Mouse (Mus musculus): Measurements from ENCODE around the gene Asic4. TPM values are rescaled to one million over a fixed set of nuclear protein-coding genes. Genes with fewer than 3 reads are reported as not detected.

The Asic4 gene
- polyA plus RNA-seq, 1 experiment from 2014 or later: 0.47 TPM

DNA sequence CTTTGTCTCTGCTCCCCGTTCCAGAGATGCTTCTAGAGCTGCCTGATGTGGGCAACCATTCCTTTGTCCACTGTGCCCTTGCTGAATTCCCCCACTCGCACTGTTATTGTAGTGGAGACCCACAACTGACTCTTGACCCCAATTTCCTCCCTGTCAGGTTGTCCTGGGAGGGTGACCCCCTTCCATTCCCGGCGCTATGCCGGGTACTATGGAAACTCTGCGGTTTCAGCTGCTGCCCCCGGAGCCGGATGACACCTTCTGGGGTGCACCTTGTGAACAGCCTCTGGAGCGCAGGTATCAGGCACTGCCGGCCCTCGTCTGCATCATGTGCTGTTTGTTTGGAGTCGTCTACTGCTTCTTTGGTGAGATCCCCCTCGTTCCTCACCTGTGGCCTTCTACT, 29.8 kb downstream of the Asic4 start:
- Histone ChIP-seq H3K4me3 (ENCODE audit: low read depth, low read length) (peak overlapping the region; percentile 73), H3K4me1 (replicated peaks; ENCODE audit: control insufficient read depth, insufficient read depth, low read length) (peaks cover 15% of the 10 kb centered on the region; the same call in 1 of the 2 replicates), H3K4me2 (ENCODE audit: low read length) (peak overlapping the region; percentile 70), H3K27ac (ENCODE audit: low read depth) (no peak overlapping the region), H3K9ac (ENCODE audit: low read length) (no peak overlapping the region; the same call in 1 of the 2 replicates), H3K9me3 (ENCODE audit: control insufficient read depth, low read length) (no peaks in the 10 kb centered on the region), H3K27me3 (replicated peaks; ENCODE audit: control insufficient read depth, insufficient read depth, low read length) (peaks cover 37% of the 10 kb centered on the region), H3K36me3 (ENCODE audit: control insufficient read depth, insufficient read depth, low read length) (peaks cover 19% of the 10 kb centered on the region)
- DNase-seq (ENCODE audit: low spot score) (no peak), ATAC-seq (replicated peaks; ENCODE audit: low FRiP score, low TSS enrichment, low read depth) (no peak)
- 23% methylated on average over 13 of the region's 13 CpGs for WGBS

DNA sequence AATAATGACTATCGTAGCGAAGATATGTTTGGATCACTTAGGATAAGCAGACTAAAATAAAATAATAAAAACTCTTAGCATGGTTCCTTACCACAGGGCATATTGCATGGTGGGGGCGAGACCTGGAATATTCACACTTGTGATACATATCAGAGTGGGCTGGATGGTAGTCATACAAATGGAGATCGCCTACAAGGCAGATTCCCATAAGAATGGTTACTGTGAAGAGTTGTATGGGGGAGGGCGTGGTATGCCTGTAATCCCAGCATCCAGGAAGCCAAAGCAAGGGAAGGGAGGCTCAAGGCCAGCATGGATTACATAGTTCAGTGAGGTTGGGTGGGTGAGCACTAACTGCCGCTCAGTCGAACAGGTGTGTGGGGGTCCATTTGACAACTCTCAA, 30.5 kb downstream of the Asic4 start:
- H3K27ac ChIP-seq (ENCODE audit: low read depth): no peak overlapping the region
- H3K27me3 ChIP-seq (replicated peaks; ENCODE audit: control insufficient read depth, insufficient read depth, low read length): peaks cover 43% of the 10 kb centered on the region
- no peaks in the 10 kb centered on the region for H3K9me3 ChIP-seq (ENCODE audit: control insufficient read depth, low read length)
- peaks cover 15% of the 10 kb centered on the region; the same call in 1 of the 2 replicates for H3K4me1 ChIP-seq (replicated peaks; ENCODE audit: control insufficient read depth, insufficient read depth, low read length)
- DNase-seq (ENCODE audit: low spot score) (no peak), ATAC-seq (replicated peaks; ENCODE audit: low FRiP score, low TSS enrichment, low read depth) (no peak)
- 84% methylated on average over 7 of the region's 7 CpGs for WGBS
- peaks cover 12% of the 10 kb centered on the region for H3K36me3 ChIP-seq (ENCODE audit: control insufficient read depth, insufficient read depth, low read length)
- H3K4me2 ChIP-seq (ENCODE audit: low read length): no peak overlapping the region
- no peak overlapping the region for H3K9ac ChIP-seq (ENCODE audit: low read length)
- H3K4me3 ChIP-seq (ENCODE audit: low read depth, low read length): no peak overlapping the region

DNA sequence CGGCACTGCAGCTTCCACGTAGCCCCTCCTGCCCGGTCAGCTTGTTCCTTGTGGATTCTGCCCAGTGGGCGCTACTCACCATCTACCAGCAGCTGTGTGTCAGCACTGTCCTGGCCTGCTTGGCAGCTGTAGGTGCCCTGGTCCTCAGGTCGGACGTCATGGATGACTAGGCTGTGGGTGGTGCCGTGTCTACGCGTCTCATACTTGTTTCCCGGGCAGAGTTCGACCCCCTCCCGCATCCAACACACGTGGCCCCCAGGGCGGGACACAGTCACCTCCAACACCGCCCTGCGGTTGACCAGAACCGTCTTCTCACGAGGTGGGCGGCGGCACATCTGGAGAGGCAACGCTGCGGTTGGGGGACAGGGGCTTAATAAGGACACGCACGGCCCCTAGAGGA, 36.3 kb downstream of the Asic4 start:
- Histone ChIP-seq H3K36me3 (ENCODE audit: control insufficient read depth, insufficient read depth, low read length) (peaks cover 28% of the 10 kb centered on the region), H3K9me3 (ENCODE audit: control insufficient read depth, low read length) (no peaks in the 10 kb centered on the region), H3K27me3 (replicated peaks; ENCODE audit: control insufficient read depth, insufficient read depth, low read length) (peaks cover 45% of the 10 kb centered on the region), H3K4me2 (ENCODE audit: low read length) (peak overlapping the region; percentile 77), H3K27ac (ENCODE audit: low read depth) (no peak overlapping the region), H3K4me3 (ENCODE audit: low read depth, low read length) (peak overlapping the region; percentile 50; the same call in 1 of the 2 replicates), H3K9ac (ENCODE audit: low read length) (no peak overlapping the region), H3K4me1 (replicated peaks; ENCODE audit: control insufficient read depth, insufficient read depth, low read length) (peaks cover 14% of the 10 kb centered on the region; the same call in 1 of the 2 replicates)
- DNase-seq (ENCODE audit: low spot score) (no peak), ATAC-seq (replicated peaks; ENCODE audit: low FRiP score, low TSS enrichment, low read depth) (no peak)
- 10% methylated on average over 24 of the region's 24 CpGs for WGBS

DNA sequence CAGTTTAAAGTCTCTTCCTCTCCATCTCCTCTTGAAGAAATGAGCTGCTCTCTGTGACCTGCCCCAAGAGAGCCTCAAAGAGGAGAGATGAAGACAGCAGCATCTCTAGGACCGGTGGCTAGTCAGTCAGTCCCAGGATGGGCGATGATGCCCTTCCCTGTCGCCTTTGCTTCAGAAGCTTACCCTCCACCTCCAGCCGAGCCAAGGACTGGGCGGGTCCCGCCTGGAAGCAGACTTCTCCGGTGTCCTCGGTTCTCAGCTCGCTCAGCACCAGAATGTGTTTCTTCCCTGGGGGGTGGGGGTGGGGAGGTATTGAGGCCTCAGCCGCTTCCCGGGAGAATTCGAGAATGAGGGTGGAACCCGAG, 36.8 kb downstream of the Asic4 start:
- H3K4me2 ChIP-seq (ENCODE audit: low read length): peak overlapping the region; percentile 77
- H3K27ac ChIP-seq (ENCODE audit: low read depth): no peak overlapping the region
- peaks cover 14% of the 10 kb centered on the region; the same call in 1 of the 2 replicates for H3K4me1 ChIP-seq (replicated peaks; ENCODE audit: control insufficient read depth, insufficient read depth, low read length)
- peak overlapping the region; percentile 36 for H3K9ac ChIP-seq (ENCODE audit: low read length)
- ATAC-seq (replicated peaks; ENCODE audit: low FRiP score, low TSS enrichment, low read depth) (peak; percentile 11; the same call in 1 of the 2 replicates), DNase-seq (ENCODE audit: low spot score) (no peak)
- no peaks in the 10 kb centered on the region for H3K9me3 ChIP-seq (ENCODE audit: control insufficient read depth, low read length)
- peaks cover 33% of the 10 kb centered on the region for H3K36me3 ChIP-seq (ENCODE audit: control insufficient read depth, insufficient read depth, low read length)
- peaks cover 41% of the 10 kb centered on the region for H3K27me3 ChIP-seq (replicated peaks; ENCODE audit: control insufficient read depth, insufficient read depth, low read length)
- H3K4me3 ChIP-seq (ENCODE audit: low read depth, low read length): peak overlapping the region; percentile 50
- WGBS: 2% methylated on average over 13 of the region's 13 CpGs

DNA sequence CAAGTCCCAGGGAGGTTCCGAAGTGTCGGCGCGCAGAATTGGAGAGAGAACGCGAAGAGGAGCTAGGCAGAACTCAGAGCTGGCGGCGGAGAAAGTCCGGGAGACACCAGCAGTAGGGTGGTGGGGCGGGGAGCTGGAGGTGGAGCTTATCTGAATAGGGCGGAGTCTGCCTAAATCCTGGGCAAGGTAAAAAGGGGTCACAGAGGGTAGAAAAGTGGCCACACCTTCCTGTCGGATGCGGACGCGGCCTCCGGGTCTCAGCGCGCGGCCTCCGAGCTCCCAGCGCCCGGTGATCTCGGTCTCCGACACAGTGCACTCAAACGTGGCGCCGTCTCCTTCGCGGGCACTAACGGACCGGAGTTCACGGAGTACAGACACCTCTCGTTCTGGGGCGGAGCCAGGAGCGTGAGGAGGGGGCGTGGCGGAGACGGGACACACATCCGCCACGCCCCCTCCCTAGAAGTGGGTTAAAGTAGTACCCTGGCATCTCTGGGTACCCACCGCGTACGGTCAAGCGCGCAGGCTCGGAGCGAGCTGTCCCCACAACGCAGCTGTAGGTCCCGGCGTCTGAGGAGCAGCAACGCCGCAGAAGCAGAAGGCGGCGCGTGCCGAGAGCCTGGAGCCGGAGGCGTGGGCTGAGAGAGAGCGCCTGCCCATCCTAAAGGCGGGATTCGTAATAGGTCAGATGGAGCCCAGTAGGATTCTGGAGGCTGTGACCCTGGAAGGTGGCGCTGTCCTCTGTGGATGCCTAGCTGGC, 37.3 kb downstream of the Asic4 start:
- Histone ChIP-seq H3K9me3 (ENCODE audit: control insufficient read depth, low read length) (no peaks in the 10 kb centered on the region), H3K4me2 (ENCODE audit: low read length) (peak overlapping the region; percentile 77), H3K27ac (ENCODE audit: low read depth) (no peak overlapping the region), H3K4me1 (replicated peaks; ENCODE audit: control insufficient read depth, insufficient read depth, low read length) (peaks cover 14% of the 10 kb centered on the region; the same call in 1 of the 2 replicates), H3K9ac (ENCODE audit: low read length) (peak overlapping the region; percentile 36), H3K27me3 (replicated peaks; ENCODE audit: control insufficient read depth, insufficient read depth, low read length) (peaks cover 36% of the 10 kb centered on the region), H3K4me3 (ENCODE audit: low read depth, low read length) (peak overlapping the region; percentile 50), H3K36me3 (ENCODE audit: control insufficient read depth, insufficient read depth, low read length) (peaks cover 38% of the 10 kb centered on the region)
- WGBS: under 1% methylated on average over 56 of the region's 62 CpGs
- DNase-seq (ENCODE audit: low spot score) (peak; percentile 92), ATAC-seq (replicated peaks; ENCODE audit: low FRiP score, low TSS enrichment, low read depth) (peak; percentile 80)

DNA sequence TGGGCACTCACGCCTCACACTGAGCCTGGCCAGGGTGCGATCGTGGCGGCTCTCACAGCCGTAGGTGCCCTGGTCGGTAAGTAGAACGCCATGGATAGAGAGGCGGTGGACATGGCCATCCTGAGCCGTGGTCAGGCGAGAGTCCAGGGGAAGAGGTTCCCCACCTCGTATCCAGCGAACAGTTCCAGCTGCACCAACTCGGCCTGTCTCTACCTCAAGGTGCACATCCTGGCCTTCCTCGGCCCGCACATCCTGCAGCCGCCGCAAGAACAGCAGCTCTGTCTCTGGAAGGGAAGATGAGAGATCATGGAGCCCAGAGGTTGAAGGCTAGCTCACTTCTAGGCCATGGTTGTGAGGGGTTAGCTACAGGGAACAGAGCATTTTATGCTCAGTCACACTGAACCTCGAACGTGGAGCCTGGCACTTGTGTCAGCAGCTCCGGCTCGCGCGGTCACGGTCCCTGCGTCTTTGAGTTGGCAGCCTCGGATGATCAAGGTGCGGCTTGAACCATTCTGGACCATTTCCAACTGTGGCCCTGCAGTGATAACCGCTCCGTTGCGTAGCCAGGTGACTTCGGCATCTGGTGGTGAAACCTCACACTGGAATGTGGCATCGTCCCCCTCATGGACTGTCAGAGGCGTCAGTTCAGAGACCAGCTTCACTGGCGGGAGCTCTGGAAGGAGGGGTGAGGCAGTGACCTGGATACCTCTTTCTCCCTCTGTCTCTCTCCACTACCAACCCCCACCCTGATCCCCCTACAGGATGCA, 40.7 kb downstream of the Asic4 start:
- Histone ChIP-seq H3K27me3 (replicated peaks; ENCODE audit: control insufficient read depth, insufficient read depth, low read length) (peaks cover 14% of the 10 kb centered on the region), H3K4me1 (replicated peaks; ENCODE audit: control insufficient read depth, insufficient read depth, low read length) (peaks cover 14% of the 10 kb centered on the region; the same call in 1 of the 2 replicates), H3K9me3 (ENCODE audit: control insufficient read depth, low read length) (no peaks in the 10 kb centered on the region), H3K9ac (ENCODE audit: low read length) (no peak overlapping the region), H3K4me3 (ENCODE audit: low read depth, low read length) (no peak overlapping the region), H3K36me3 (ENCODE audit: control insufficient read depth, insufficient read depth, low read length) (peaks cover 44% of the 10 kb centered on the region), H3K4me2 (ENCODE audit: low read length) (no peak overlapping the region), H3K27ac (ENCODE audit: low read depth) (no peak overlapping the region)
- DNase-seq (ENCODE audit: low spot score): no peak
- 88% methylated on average over 34 of the region's 34 CpGs for WGBS
- no peak for ATAC-seq (replicated peaks; ENCODE audit: low FRiP score, low TSS enrichment, low read depth)

DNA sequence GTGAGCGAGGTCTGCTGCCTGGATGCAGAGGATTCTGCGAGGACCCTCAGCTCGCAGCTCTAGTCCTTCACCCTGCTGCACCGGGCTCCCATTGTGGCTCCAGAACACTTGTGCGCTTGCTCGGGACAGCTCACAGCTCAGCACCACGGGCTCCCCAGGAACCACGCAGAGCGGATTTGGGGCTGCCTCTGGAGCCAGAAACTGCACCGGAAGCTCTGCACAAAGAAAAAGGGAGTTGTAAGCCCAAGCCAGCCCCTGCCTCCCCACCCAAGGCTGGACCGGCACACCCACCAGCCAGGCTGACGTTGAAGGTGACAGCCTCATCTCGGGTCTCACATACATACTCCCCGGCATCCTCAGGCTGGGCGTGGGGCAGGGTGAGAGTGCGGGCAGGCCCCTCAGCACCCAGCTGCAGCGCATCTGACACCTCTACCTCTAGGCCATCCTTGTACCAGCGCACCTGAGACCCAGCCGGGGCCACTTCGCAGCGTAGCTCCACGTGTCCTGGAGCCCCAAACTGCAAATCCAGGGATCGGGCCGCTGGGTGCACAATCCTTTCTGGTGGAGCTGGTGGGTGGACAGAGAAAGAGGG, 42.4 kb downstream of the Asic4 start:
- H3K27me3 ChIP-seq (replicated peaks; ENCODE audit: control insufficient read depth, insufficient read depth, low read length): no peaks in the 10 kb centered on the region
- peaks cover 61% of the 10 kb centered on the region for H3K36me3 ChIP-seq (ENCODE audit: control insufficient read depth, insufficient read depth, low read length)
- H3K4me3 ChIP-seq (ENCODE audit: low read depth, low read length): no peak overlapping the region
- no peak overlapping the region for H3K9ac ChIP-seq (ENCODE audit: low read length)
- WGBS: 62% methylated on average over 24 of the region's 24 CpGs
- ATAC-seq (replicated peaks; ENCODE audit: low FRiP score, low TSS enrichment, low read depth) (no peak), DNase-seq (ENCODE audit: low spot score) (no peak)
- H3K27ac ChIP-seq (ENCODE audit: low read depth): no peak overlapping the region
- peaks cover 5% of the 10 kb centered on the region; the same call in 1 of the 2 replicates for H3K4me1 ChIP-seq (replicated peaks; ENCODE audit: control insufficient read depth, insufficient read depth, low read length)
- H3K9me3 ChIP-seq (ENCODE audit: control insufficient read depth, low read length): no peaks in the 10 kb centered on the region
- no peak overlapping the region for H3K4me2 ChIP-seq (ENCODE audit: low read length)

DNA sequence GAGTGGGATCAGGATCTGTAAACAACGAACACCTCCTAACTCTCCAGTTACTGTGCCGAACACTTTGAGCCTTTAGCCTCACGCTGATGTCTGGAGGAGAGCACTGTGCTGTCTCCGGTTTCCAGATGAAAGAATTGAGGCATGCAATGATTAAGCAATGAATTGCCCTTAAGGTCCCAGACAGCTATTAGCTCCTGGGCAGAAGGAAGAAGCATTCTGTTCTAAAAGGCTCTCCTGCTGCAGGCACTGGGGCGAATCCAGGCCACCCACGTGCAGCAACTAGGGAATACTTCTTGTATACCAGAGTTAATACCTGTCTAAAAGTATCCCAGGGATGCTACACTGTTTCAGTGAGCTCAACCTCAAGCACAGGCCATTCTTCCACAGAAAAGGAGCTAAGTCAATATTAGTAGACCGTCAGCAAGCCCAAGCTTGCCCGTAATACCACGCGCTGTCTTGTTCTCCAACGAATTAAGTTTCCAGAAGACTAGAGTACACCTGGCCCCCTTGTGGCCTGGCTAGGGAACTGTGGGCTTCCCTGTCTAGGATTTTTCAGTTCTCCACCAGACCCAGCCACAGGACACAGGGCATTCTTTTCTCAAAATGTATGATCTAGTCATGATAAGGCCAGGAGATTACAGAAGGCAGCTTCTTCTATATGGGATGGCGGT, 44.8 kb downstream of the Asic4 start:
- no peak overlapping the region for H3K4me2 ChIP-seq (ENCODE audit: low read length)
- ATAC-seq (replicated peaks; ENCODE audit: low FRiP score, low TSS enrichment, low read depth): no peak; the same call in 1 of the 2 replicates

More for the DNA sequence above, 44.8 kb downstream of the Asic4 start:
- no peak overlapping the region for H3K27ac ChIP-seq (ENCODE audit: low read depth)
- H3K9ac ChIP-seq (ENCODE audit: low read length): no peak overlapping the region
- H3K27me3 ChIP-seq (replicated peaks; ENCODE audit: control insufficient read depth, insufficient read depth, low read length): no peaks in the 10 kb centered on the region
- 52% methylated on average over 12 of the region's 12 CpGs for WGBS
- DNase-seq (ENCODE audit: low spot score): peak; percentile 80
- H3K9me3 ChIP-seq (ENCODE audit: control insufficient read depth, low read length): no peaks in the 10 kb centered on the region
- H3K36me3 ChIP-seq (ENCODE audit: control insufficient read depth, insufficient read depth, low read length): peaks cover 72% of the 10 kb centered on the region
- H3K4me1 ChIP-seq (replicated peaks; ENCODE audit: control insufficient read depth, insufficient read depth, low read length): no peaks in the 10 kb centered on the region
- no peak overlapping the region for H3K4me3 ChIP-seq (ENCODE audit: low read depth, low read length)
